Mouse (Mus musculus) stomach, embryonic 14.5 days (tissue): ENCODE data around the gene E130309D02Rik. TPM values are rescaled to one million over a fixed set of nuclear protein-coding genes. Genes with fewer than 3 reads are reported as not detected.
A peak's percentile ranks its signal among the peaks of the same experiment; 100 is the strongest.

Experiments used
- ATAC-seq: fragments of 200-750 bp; cut with Nextera tagmentation; 2 replicates; pipeline ENCODE4 v1.8.0; 2017; ENCODE audit warnings: low read depth, moderate TSS enrichment; ENCODE audit not compliant: insufficient number of reproducible peaks, insufficient read depth, low FRiP score
- H3K27ac ChIP-seq: fragments of 300-500 bp; sonication (generic); 2 replicates; pipeline ENCODE4 v1.5.1; 2014; ENCODE audit warnings: mild to moderate bottlenecking, low read length, moderate library complexity, mixed read lengths
- H3K27me3 ChIP-seq: fragments of 300-500 bp; sonication (generic); 2 replicates; pipeline ENCODE4 v1.6.1; 2014; ENCODE audit warnings: low read length, control low read depth, mixed read lengths; ENCODE audit not compliant: control insufficient read depth, insufficient read depth
- H3K36me3 ChIP-seq: fragments of 300-500 bp; sonication (generic); 2 replicates; pipeline ENCODE4 v1.6.1; 2014; ENCODE audit warnings: mild to moderate bottlenecking, control low read depth, low read length, moderate library complexity, mixed read lengths; ENCODE audit not compliant: control insufficient read depth, insufficient read depth
- H3K4me1 ChIP-seq: fragments of 300-500 bp; sonication (generic); 2 replicates; pipeline ENCODE4 v1.6.1; 2014; ENCODE audit warnings: low read length, control low read depth, mixed read lengths; ENCODE audit not compliant: control insufficient read depth, insufficient read depth
- H3K4me2 ChIP-seq: fragments of 300-500 bp; sonication (generic); replicated peaks from 2 replicates; pipeline ENCODE4 v1.6.1; 2014; ENCODE audit warnings: low read depth, low read length, control low read depth
- H3K4me3 ChIP-seq: fragments of 300-500 bp; sonication (generic); 2 replicates; pipeline ENCODE4 v1.5.1; 2014; ENCODE audit warnings: low read depth, low read length, control low read depth
- H3K9ac ChIP-seq: fragments of 300-500 bp; sonication (generic); replicated peaks from 2 replicates; pipeline ENCODE4 v1.6.1; 2014; ENCODE audit warnings: low read depth, mild to moderate bottlenecking, control low read depth, low read length, moderate library complexity, mixed read lengths
- H3K9me3 ChIP-seq: fragments of 300-500 bp; sonication (generic); 2 replicates; pipeline ENCODE4 v1.6.1; 2016; ENCODE audit warnings: low read depth, low read length, control low read depth; ENCODE audit not compliant: control insufficient read depth
- WGBS: fragments of 180-500 bp; shearing (Covaris S2); extraction: QIAGEN DNeasy Blood & Tissue Kit; methylation state at CpG from one replicate; pipeline ENCODE4 v1.1.7; 2014; 5-methylcytosine and 5-hydroxymethylcytosine counted together
- polyA plus RNA-seq: library from polyadenylated mRNA; unstranded; fragments of >200 nt; fragmentation: Nextera tagmentation; extraction: Ambion mirVana; gene quantifications from 2 replicates; pipeline ENCODE4 v1.2.1, GENCODE M21; 2014

E130309D02Rik gene
- polyA plus RNA-seq, 1 experiment from 2014 or later = 26.0 TPM

DNA sequence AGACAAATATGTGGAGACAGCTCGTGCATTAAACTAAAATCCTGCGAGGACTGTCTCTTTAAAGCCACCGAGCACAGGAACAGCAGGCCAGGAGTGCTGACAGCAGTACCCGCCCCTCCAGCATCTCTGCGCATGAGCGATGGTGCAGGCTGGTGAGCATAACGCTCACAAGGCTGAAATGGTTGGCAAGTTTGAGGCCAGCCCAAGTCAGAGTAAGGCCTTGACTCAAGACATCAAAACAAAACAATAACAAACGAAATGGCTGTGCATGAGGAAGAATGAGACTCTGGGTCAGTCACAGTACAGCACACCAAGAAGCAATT, 2.1 kb upstream of the E130309D02Rik start:
- Histone ChIP-seq H3K4me1 (peaks cover 10% of the 10 kb centered on the region), H3K27me3 (no peaks in the 10 kb centered on the region), H3K27ac (no peak overlapping the region), H3K4me3 (no peak overlapping the region), H3K36me3 (peaks cover 42% of the 10 kb centered on the region), H3K9me3 (no peaks in the 10 kb centered on the region), H3K4me2 (no peak overlapping the region), H3K9ac (no peak overlapping the region)
- WGBS = 89% methylated on average over 8 of the region's 8 CpGs
- no peak for ATAC-seq

DNA sequence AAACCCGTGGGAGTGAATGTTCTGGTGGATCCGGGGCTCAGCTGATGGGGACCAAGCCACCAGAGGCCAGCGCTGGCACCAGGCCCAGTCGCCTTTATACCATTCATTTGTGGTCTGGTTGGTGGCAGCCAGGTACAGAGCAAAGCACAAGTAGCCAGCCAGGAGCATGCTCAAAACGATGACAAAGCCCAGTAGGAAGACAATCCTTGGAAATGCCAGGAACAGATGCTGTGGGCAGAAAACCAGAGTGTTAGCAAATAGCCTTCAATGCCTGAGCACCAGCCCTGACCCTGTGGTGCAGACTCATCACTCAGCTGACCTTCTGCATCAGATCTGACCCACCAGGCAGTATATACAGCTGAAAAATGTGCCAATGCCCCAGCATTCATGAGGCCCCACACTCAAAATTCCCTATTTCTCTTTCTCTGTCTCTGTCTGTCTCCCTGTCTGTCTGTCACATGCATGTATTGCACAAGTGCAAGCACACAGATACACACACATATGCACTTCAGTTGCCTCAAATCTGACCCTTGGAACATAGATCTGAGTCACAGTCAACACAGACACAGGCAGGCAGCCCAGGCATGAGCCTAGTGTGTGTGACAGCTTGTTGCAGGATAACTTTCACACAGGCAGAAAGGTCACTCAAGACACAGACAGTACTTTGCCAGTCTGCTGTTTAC, 1.6 kb upstream of the E130309D02Rik start:
- Histone ChIP-seq H3K27ac (no peak overlapping the region), H3K36me3 (peaks cover 40% of the 10 kb centered on the region), H3K27me3 (no peaks in the 10 kb centered on the region), H3K4me1 (peaks cover 10% of the 10 kb centered on the region), H3K4me2 (no peak overlapping the region), H3K9me3 (no peaks in the 10 kb centered on the region), H3K4me3 (no peak overlapping the region), H3K9ac (no peak overlapping the region)
- ATAC-seq = no peak
- WGBS = 93% methylated on average over 5 of the region's 5 CpGs

DNA sequence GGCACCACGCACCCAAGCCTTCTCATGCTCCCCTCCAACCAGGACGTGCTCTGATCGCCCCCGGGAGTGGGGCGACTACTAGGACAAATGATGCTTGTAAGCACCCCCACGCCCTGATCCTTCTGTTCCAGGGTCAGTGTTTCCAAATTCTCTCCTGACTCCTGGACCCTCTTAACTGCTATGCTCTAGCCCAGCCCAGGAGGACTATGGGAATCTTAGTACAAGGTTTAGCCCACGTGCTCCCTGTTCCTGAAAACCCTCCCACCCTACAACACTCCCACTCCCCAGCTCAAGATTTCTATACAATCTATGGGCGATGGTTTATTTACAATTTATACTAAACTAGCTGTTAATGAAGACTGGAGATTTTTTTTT, 341 bp upstream of the E130309D02Rik start:
- WGBS = 9% methylated on average over 8 of the region's 8 CpGs
- 0 out of 2 replicates have a peak overlapping the region, but pooled peaks have one; percentile 89 for H3K9ac ChIP-seq
- ATAC-seq = no peak; the same call in 1 of the 2 replicates
- H3K4me2 ChIP-seq = peak overlapping the region; percentile 47
- H3K27me3 ChIP-seq = no peaks in the 10 kb centered on the region
- H3K4me1 ChIP-seq = peaks cover 10% of the 10 kb centered on the region
- H3K27ac ChIP-seq = no peak overlapping the region
- H3K9me3 ChIP-seq = no peaks in the 10 kb centered on the region
- H3K36me3 ChIP-seq = peaks cover 44% of the 10 kb centered on the region
- H3K4me3 ChIP-seq = peak overlapping the region; percentile 86

DNA sequence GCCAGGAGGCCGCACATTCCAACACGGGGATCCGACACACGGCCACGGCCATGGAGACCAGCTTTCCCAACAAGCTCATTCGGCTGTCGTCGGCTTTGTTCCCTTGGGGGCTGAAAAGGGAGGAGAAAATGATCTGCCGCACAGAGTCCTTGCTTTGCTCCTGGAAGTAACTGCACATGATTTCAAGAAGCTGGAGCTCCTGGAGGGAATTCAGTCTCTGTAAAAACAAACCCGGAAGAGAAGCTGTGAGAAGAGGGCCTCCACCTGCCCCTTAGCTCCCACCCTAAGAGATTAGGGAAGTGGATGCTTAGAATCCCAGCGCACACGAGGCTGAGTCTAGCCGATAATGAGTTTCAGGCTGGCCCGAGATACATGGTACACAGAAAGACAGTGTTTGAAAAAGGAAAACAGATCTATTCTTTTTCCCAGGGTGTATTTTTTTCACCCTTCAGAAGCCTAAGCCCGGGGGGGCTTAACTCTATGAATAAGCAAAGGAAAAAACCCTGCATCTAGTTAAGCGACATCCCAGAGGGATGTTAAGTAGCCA, 904 bp downstream of the E130309D02Rik start:
- Histone ChIP-seq H3K4me3 (peak overlapping the region; percentile 86), H3K4me2 (peak overlapping the region; percentile 88), H3K9ac (peak overlapping the region; percentile 89), H3K36me3 (peaks cover 47% of the 10 kb centered on the region), H3K27ac (no peak overlapping the region; the same call in 1 of the 2 replicates), H3K9me3 (no peaks in the 10 kb centered on the region), H3K4me1 (peaks cover 10% of the 10 kb centered on the region), H3K27me3 (no peaks in the 10 kb centered on the region)
- WGBS = 3% methylated on average over 16 of the region's 16 CpGs
- no peak for ATAC-seq

DNA sequence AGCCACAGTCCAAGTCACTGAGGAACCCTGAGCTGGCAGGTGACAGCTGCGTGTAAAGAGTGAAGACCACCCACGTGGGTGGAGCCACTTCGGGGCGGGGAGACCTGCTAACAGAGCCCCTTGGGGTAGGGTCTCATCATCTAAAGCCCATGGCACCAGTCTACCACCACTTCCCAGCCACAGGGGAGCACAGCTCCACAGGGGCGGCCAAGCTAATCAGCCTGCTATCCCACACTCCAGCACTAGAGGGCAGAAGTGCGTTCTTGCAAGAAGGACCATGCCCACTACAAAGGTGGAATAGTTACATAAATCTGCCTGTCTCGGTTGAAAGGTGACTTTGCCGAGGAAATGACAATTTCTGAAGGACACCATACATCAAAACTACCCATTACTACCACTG, 3.3 kb downstream of the E130309D02Rik start:
- no peak overlapping the region for H3K27ac ChIP-seq
- H3K9ac ChIP-seq = no peak overlapping the region
- ATAC-seq = no peak
- no peaks in the 10 kb centered on the region for H3K27me3 ChIP-seq
- WGBS = 67% methylated on average over 8 of the region's 8 CpGs
- H3K4me2 ChIP-seq = no peak overlapping the region
- no peak overlapping the region for H3K4me3 ChIP-seq
- no peaks in the 10 kb centered on the region for H3K9me3 ChIP-seq
- peaks cover 10% of the 10 kb centered on the region for H3K4me1 ChIP-seq
- peaks cover 47% of the 10 kb centered on the region for H3K36me3 ChIP-seq

DNA sequence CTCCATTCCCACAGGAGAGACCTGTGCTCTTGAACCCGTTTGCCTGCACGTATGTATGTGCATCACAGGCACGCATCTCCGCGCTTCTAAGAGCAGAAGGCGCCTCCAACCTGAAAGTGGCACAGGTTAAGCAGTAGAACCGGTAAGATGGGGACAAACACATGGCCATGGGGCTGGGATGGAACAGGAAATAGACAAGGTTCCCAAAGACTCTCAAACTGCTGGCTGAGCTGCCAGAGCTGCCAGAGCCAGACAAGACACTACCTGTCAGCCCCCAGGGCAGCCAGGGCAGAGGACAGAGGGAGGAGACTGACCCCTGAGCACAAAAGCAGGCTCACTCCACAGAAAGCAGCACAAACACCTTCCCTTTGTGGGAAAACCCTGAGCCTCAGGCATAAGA, 5.2 kb downstream of the E130309D02Rik start:
- 94% methylated on average over 7 of the region's 7 CpGs for WGBS
- Histone ChIP-seq H3K27ac (no peak overlapping the region), H3K27me3 (no peaks in the 10 kb centered on the region), H3K4me3 (no peak overlapping the region), H3K9me3 (no peaks in the 10 kb centered on the region), H3K9ac (no peak overlapping the region), H3K36me3 (peaks cover 60% of the 10 kb centered on the region), H3K4me2 (no peak overlapping the region), H3K4me1 (peaks cover 7% of the 10 kb centered on the region)
- ATAC-seq = no peak

DNA sequence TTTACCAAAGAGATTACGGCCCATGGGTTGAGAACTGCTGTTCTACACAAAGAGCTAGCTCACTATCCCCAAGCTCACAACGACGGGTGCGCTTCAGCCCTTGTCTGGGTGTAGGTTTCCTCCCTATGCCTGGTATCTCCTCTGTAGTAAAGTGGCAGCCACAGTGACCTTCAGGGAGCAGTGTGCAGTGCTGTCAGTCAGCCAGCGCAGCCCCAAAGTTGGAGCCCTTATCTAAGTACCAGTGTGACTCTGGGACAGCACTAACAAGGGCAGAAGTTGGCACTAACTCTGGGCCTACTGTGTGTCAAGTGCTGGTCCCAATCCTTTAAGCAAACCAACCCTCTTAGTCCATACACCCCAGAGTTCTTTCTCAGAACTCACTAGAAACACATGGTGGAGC, 6.3 kb downstream of the E130309D02Rik start:
- peaks cover 4% of the 10 kb centered on the region for H3K4me1 ChIP-seq
- ATAC-seq = no peak
- WGBS = 85% methylated on average over 5 of the region's 5 CpGs
- peaks cover 61% of the 10 kb centered on the region for H3K36me3 ChIP-seq
- no peak overlapping the region for H3K9ac ChIP-seq
- no peak overlapping the region for H3K27ac ChIP-seq
- no peaks in the 10 kb centered on the region for H3K9me3 ChIP-seq
- no peaks in the 10 kb centered on the region for H3K27me3 ChIP-seq
- no peak overlapping the region for H3K4me3 ChIP-seq
- H3K4me2 ChIP-seq = no peak overlapping the region

DNA sequence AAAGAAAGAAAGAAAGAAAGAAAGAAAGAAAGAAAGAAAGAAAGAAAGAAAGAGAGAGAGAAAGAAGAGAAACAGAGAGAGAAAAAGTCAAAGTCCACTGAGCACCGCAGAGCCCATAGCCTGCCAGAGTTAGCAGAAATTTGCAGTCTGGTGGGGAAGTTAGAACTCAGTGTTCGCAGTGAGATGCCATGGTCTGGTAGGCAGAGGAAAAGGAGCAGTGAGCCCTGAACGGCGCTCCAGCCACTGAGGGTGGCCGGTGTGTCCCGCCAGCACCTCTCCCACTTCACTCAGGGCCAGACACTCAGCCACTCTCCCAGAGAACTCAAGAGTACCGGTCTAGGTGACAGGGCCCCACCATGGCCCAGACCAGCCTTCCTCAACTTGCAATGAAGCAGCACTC, 10.9 kb downstream of the E130309D02Rik start:
- H3K36me3 ChIP-seq = peaks cover 53% of the 10 kb centered on the region
- no peak overlapping the region for H3K4me2 ChIP-seq
- no peak overlapping the region for H3K27ac ChIP-seq
- ATAC-seq = no peak
- H3K9ac ChIP-seq = no peak overlapping the region
- no peaks in the 10 kb centered on the region for H3K4me1 ChIP-seq
- no peaks in the 10 kb centered on the region for H3K27me3 ChIP-seq
- no peaks in the 10 kb centered on the region for H3K9me3 ChIP-seq
- H3K4me3 ChIP-seq = no peak overlapping the region
- WGBS = 90% methylated on average over 7 of the region's 7 CpGs

DNA sequence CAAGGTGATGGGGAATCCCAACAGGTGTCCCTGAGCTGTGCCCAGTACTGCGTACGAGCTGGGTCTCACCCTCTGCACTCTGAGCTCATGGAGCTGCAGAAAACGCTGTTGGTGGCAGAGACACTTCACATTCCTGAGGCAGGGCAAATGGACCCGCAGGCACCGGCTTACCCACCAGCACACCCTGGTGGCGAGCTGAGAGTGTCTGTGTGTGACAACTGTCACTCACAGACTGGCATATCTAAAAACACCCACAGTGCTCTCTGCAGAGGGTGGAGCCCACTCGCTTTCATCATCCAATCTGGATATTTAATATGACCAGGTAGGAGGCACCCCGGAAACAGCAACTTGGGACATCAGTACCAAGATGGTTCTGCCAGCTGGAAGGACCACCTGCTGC, 13.9 kb downstream of the E130309D02Rik start:
- Histone ChIP-seq H3K4me3 (no peak overlapping the region), H3K9ac (no peak overlapping the region), H3K27me3 (no peaks in the 10 kb centered on the region), H3K27ac (no peak overlapping the region), H3K36me3 (peaks cover 34% of the 10 kb centered on the region), H3K9me3 (no peaks in the 10 kb centered on the region), H3K4me2 (no peak overlapping the region), H3K4me1 (no peaks in the 10 kb centered on the region)
- 85% methylated on average over 8 of the region's 8 CpGs for WGBS
- ATAC-seq = no peak
